Mouse (Mus musculus) limb, embryonic 15.5 days (tissue): ENCODE measurements at regions not wholly inside any gene's neighbourhood (a gene's known extent, or its start where the extent isn't known, plus 50 kb on each side); places are given as distances from the start of the nearest gene placed in this dataset.

Source experiments
- ATAC-seq: fragments of 200-750 bp; cut with Nextera tagmentation; 2 replicates; pipeline ENCODE4 v1.8.0; 2017; ENCODE audit warnings: low read depth, moderate TSS enrichment; ENCODE audit not compliant: insufficient number of reproducible peaks, low FRiP score, low TSS enrichment
- H3K27ac ChIP-seq: fragments of 300-500 bp; sonication (generic); 2 replicates; pipeline ENCODE4 v1.5.1; 2015; ENCODE audit warnings: moderate library complexity, mild to moderate bottlenecking, inconsistent platforms
- H3K27me3 ChIP-seq: fragments of 300-500 bp; sonication (generic); 2 replicates; pipeline ENCODE4 v1.6.1; 2015; ENCODE audit warnings: inconsistent platforms
- H3K36me3 ChIP-seq: fragments of 300-500 bp; sonication (generic); 2 replicates; pipeline ENCODE4 v1.6.1; 2015; ENCODE audit warnings: inconsistent platforms
- H3K4me1 ChIP-seq: fragments of 300-500 bp; sonication (generic); 2 replicates; pipeline ENCODE4 v1.6.1; 2015; ENCODE audit warnings: inconsistent platforms
- H3K4me2 ChIP-seq: fragments of 300-500 bp; sonication (generic); 2 replicates; pipeline ENCODE4 v1.6.1; 2015; ENCODE audit warnings: mild to moderate bottlenecking, inconsistent platforms
- H3K4me3 ChIP-seq: fragments of 300-500 bp; sonication (generic); 2 replicates; pipeline ENCODE4 v1.5.1; 2015; ENCODE audit warnings: mild to moderate bottlenecking, inconsistent platforms
- H3K9ac ChIP-seq: fragments of 300-500 bp; sonication (generic); 2 replicates; pipeline ENCODE4 v1.6.1; 2015; ENCODE audit warnings: inconsistent platforms
- H3K9me3 ChIP-seq: fragments of 300-500 bp; sonication (generic); 2 replicates; pipeline ENCODE4 v1.6.1; 2016; ENCODE audit warnings: inconsistent platforms
- WGBS: fragments of 180-500 bp; shearing (Covaris S2); methylation state at CpG from one replicate; pipeline ENCODE4 v1.1.7; 2015; 5-methylcytosine and 5-hydroxymethylcytosine counted together

- H3K4me2 ChIP-seq: no peak overlapping the region
- H3K4me1 ChIP-seq: no peaks in the 10 kb centered on the region
- H3K9me3 ChIP-seq: no peaks in the 10 kb centered on the region
- ATAC-seq: no peak
- H3K36me3 ChIP-seq: no peaks in the 10 kb centered on the region
- no peak overlapping the region for H3K27ac ChIP-seq
- no peak overlapping the region for H3K4me3 ChIP-seq
- H3K27me3 ChIP-seq: no peaks in the 10 kb centered on the region
- WGBS: 48% methylated on average over 2 of the region's 2 CpGs
- no peak overlapping the region for H3K9ac ChIP-seq
Observed at GRCm38 (mm10) chr4:9074447-9074846, 835.6 kb upstream of the Car8 start.

- Histone ChIP-seq H3K4me2 (no peak overlapping the region), H3K4me3 (no peak overlapping the region), H3K27me3 (no peaks in the 10 kb centered on the region), H3K4me1 (no peaks in the 10 kb centered on the region), H3K36me3 (no peaks in the 10 kb centered on the region), H3K9ac (no peak overlapping the region), H3K9me3 (no peaks in the 10 kb centered on the region), H3K27ac (no peak overlapping the region)
- WGBS: 67% methylated on average over 8 of the region's 8 CpGs
- ATAC-seq: no peak
Observed at GRCm38 (mm10) chr4:9073736-9074428, 835.0 kb upstream of the Car8 start.

- H3K9ac ChIP-seq: no peak overlapping the region
- no peak for ATAC-seq
- no peak overlapping the region for H3K4me3 ChIP-seq
- no peak overlapping the region for H3K27ac ChIP-seq
- no peaks in the 10 kb centered on the region for H3K36me3 ChIP-seq
- no peaks in the 10 kb centered on the region for H3K9me3 ChIP-seq
- no peak overlapping the region for H3K4me2 ChIP-seq
- H3K27me3 ChIP-seq: no peaks in the 10 kb centered on the region
- H3K4me1 ChIP-seq: no peaks in the 10 kb centered on the region
- WGBS: 43% methylated on average over 5 of the region's 5 CpGs
Observed at GRCm38 (mm10) chr4:9072321-9072720, 833.5 kb upstream of the Car8 start.

- Histone ChIP-seq H3K27me3 (no peaks in the 10 kb centered on the region), H3K9ac (no peak overlapping the region), H3K9me3 (no peaks in the 10 kb centered on the region), H3K27ac (no peak overlapping the region), H3K36me3 (no peaks in the 10 kb centered on the region), H3K4me2 (no peak overlapping the region), H3K4me1 (no peaks in the 10 kb centered on the region), H3K4me3 (no peak overlapping the region)
- ATAC-seq: no peak
- WGBS: 67% methylated on average over 2 of the region's 2 CpGs
Observed at GRCm38 (mm10) chr4:9067874-9068273, 829.0 kb upstream of the Car8 start.

DNA sequence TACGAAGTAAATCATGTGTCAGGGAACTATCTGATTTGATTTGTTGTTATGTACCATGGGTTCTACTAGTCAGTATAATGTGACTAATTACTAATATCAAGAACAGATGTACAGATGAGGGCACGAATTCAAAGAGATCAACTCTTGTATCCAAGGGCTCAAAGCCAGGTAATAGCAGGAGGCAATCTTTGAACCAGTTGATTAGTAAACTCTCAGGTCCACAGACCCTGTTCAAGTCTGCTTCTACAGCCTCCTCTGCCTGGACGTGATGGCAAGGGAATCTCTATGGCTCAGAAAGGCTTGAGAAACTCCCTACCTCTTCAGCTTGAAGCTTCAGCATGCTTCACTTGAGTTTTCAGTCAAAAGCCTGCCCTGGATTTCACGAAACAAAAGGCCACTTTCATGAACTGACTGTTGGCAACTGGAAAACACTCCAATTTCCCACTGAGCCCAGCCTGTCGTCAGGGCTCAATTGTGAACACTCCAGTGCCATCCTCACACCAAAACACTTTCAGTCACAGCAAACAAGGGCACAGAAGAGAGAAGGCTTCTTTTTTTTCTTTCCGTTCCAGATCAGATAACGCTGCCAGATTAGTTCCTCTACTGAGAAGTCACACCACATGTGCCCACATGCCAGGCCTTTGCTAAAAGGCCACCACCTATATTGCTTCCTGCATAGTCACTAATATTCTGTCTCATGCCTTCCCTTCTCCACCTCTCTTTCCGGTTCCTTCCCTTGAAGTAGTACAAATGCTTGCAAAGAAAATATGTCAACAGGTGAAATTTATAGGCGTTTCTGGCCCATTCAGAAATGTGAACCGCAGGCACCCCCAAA lies 827.4 kb upstream of the Car8 start:
- no peak overlapping the region for H3K9ac ChIP-seq
- H3K4me1 ChIP-seq: no peaks in the 10 kb centered on the region
- no peak overlapping the region for H3K27ac ChIP-seq
- H3K4me2 ChIP-seq: no peak overlapping the region
- WGBS: 69% methylated on average over 10 of the region's 10 CpGs
- no peaks in the 10 kb centered on the region for H3K9me3 ChIP-seq
- H3K27me3 ChIP-seq: no peaks in the 10 kb centered on the region
- ATAC-seq: no peak
- no peak overlapping the region for H3K4me3 ChIP-seq
- no peaks in the 10 kb centered on the region for H3K36me3 ChIP-seq

DNA sequence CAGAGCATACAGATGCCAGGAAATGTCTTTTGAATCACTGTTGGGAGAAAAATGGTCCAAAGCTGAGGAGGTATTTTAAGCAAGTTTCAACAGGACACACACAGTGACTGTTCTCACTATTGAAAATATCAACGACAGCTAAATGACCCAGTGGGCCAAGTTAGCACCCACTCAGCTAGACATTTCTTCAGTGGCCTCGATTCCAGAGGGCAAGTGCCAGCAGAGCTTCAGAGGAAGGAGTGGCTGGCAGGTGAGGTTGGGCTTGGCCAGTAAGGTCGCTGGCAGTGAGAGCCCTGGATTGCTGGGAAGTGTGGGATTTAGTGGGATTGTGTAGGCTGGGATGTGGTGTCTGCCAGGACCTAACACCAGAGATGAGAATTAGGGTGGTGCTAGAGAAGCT lies 823.1 kb upstream of the Car8 start:
- H3K4me2 ChIP-seq: no peak overlapping the region
- ATAC-seq: no peak
- no peaks in the 10 kb centered on the region for H3K36me3 ChIP-seq
- H3K4me3 ChIP-seq: no peak overlapping the region
- no peaks in the 10 kb centered on the region for H3K4me1 ChIP-seq
- no peak overlapping the region for H3K9ac ChIP-seq
- no peaks in the 10 kb centered on the region for H3K27me3 ChIP-seq
- no peak overlapping the region for H3K27ac ChIP-seq
- WGBS: 67% methylated on average over 3 of the region's 3 CpGs
- no peaks in the 10 kb centered on the region for H3K9me3 ChIP-seq

DNA sequence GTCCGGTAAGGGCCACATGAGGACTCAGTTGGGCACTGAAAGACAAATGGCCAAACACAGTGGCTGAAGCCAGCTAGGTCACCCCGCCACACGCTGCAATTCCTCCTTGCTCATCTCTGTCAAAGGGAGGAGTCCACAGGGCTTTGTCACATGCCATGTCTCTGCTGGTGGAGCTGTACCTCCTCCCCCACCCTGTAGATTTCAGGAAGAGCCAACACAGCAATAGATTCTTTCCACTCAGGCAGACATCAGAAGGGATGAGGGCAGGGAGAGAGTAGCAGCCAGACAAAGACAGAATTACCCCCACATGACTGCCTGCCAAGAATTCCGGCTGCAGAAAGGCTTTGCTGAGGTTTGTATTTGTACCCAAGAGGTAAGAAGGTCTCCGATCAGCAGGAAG lies 821.4 kb upstream of the Car8 start:
- H3K36me3 ChIP-seq: no peaks in the 10 kb centered on the region
- WGBS: 60% methylated on average over 5 of the region's 5 CpGs
- H3K27me3 ChIP-seq: no peaks in the 10 kb centered on the region
- no peak overlapping the region for H3K27ac ChIP-seq
- no peak for ATAC-seq
- H3K4me3 ChIP-seq: no peak overlapping the region
- no peak overlapping the region for H3K9ac ChIP-seq
- H3K9me3 ChIP-seq: no peaks in the 10 kb centered on the region
- no peak overlapping the region for H3K4me2 ChIP-seq
- no peaks in the 10 kb centered on the region for H3K4me1 ChIP-seq

DNA sequence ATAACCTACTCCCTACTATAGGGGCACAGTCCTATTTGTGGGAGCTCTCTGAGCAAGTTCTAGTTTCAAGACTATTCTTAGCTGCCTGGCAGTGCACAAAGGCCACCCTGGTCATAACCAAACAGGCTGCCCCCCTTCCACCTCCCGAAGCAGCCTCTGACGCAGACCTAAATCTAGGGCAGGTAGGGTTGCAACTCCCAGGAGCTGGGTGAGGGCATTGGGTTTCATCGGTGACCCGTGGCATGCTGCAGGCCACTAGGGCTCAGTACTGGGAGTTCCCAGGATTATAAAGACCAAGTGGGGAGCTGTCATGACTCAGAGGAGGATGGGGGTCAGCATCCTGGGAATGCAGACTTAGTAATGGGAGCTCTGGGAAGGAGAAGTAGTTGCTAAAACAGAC lies 818.8 kb upstream of the Car8 start:
- 52% methylated on average over 4 of the region's 4 CpGs for WGBS
- Histone ChIP-seq H3K9me3 (no peaks in the 10 kb centered on the region), H3K27ac (no peak overlapping the region), H3K27me3 (no peaks in the 10 kb centered on the region), H3K4me3 (no peak overlapping the region), H3K36me3 (no peaks in the 10 kb centered on the region), H3K4me1 (no peaks in the 10 kb centered on the region), H3K4me2 (no peak overlapping the region), H3K9ac (no peak overlapping the region)
- ATAC-seq: no peak

DNA sequence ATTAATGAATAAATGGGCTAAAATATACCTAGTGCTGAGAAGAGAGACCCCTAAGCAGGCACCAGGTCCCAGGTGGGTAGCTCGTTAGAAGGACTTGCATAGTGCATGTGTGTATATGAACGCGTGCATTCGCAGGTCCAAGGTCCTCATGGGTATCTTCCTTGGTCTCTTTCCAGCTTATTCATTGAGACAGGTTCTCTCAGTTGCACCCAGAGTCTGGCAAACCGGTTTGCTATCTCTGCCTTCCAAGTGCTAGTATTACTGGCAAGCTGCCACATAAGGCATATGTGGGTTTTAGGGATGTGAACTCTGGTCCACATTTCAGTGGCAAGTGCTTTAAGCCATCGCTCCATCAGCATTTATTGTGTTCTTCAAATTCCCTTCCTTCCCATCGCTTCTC lies 818.3 kb upstream of the Car8 start:
- H3K27me3 ChIP-seq: no peaks in the 10 kb centered on the region
- no peak overlapping the region for H3K4me2 ChIP-seq
- no peak overlapping the region for H3K27ac ChIP-seq
- no peaks in the 10 kb centered on the region for H3K36me3 ChIP-seq
- H3K4me1 ChIP-seq: no peaks in the 10 kb centered on the region
- H3K4me3 ChIP-seq: no peak overlapping the region
- no peak for ATAC-seq
- H3K9me3 ChIP-seq: no peaks in the 10 kb centered on the region
- 78% methylated on average over 7 of the region's 7 CpGs for WGBS
- no peak overlapping the region for H3K9ac ChIP-seq

DNA sequence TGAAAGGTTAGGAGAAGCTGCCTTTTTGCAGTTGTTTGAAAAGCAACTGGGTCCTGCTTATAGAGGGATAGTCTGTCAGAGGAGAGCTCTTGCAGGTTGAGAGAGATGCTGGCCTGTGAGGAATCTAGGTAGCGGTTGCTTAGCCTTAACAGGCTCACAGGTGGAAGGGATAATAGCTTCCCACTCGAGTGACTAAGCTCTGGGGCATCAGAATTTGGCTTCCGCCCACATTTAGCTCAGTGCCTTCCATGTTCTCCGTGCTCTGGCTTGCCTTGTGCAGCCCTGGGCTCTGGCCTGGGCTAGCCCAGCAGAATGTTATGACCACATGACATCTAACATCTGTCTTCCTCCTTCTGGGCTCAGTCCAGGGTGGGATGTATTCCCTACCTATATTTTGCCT lies 817.0 kb upstream of the Car8 start:
- Histone ChIP-seq H3K4me3 (no peak overlapping the region), H3K36me3 (no peaks in the 10 kb centered on the region), H3K9me3 (no peaks in the 10 kb centered on the region), H3K4me2 (no peak overlapping the region), H3K9ac (no peak overlapping the region), H3K27me3 (no peaks in the 10 kb centered on the region), H3K27ac (no peak overlapping the region), H3K4me1 (no peaks in the 10 kb centered on the region)
- 63% methylated on average over 4 of the region's 4 CpGs for WGBS
- ATAC-seq: no peak

DNA sequence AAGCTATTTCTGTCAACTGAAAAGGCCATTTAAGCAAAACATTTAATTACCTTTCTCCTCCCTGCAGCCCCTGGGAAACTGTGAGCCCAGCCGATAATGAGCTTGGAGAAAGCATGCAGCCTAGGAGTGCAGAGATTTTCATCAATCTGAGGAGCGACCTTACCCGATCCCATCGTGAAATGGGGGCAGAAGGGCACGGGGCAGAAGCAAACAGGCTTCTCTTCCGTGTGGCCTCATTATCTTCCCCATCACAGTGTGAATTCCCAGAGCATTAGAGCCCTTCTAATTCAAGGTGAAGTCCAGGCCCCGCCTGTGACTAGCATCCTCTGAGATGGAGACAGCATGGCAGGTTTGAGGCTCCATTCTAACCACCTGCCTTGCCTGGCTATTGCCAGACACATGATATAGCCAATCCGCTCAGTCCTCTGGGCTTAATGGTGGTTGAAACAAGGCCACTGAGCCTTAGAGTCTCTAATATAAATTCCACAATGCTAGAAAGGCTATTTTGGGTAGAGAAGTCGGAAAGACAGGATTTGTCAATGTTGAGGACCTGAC lies 816.5 kb upstream of the Car8 start:
- no peak for ATAC-seq
- Histone ChIP-seq H3K27me3 (no peaks in the 10 kb centered on the region), H3K9me3 (no peaks in the 10 kb centered on the region), H3K36me3 (no peaks in the 10 kb centered on the region), H3K4me3 (no peak overlapping the region), H3K4me1 (no peaks in the 10 kb centered on the region), H3K27ac (no peak overlapping the region), H3K9ac (no peak overlapping the region), H3K4me2 (no peak overlapping the region)
- 53% methylated on average over 9 of the region's 9 CpGs for WGBS

- H3K36me3 ChIP-seq: no peaks in the 10 kb centered on the region
- H3K9me3 ChIP-seq: no peaks in the 10 kb centered on the region
- H3K4me1 ChIP-seq: no peaks in the 10 kb centered on the region
- no peak overlapping the region for H3K27ac ChIP-seq
- ATAC-seq: no peak
- H3K4me2 ChIP-seq: no peak overlapping the region
- 88% methylated on average over 1 of the region's 1 CpGs for WGBS
- no peaks in the 10 kb centered on the region for H3K27me3 ChIP-seq
- no peak overlapping the region for H3K4me3 ChIP-seq
- no peak overlapping the region for H3K9ac ChIP-seq
Observed at GRCm38 (mm10) chr4:9048817-9049216, 810.0 kb upstream of the Car8 start.
